Mouse (Mus musculus) cortical plate, adult 2 months (tissue): ENCODE results near the gene Neurl2.

Experiments used
- CTCF ChIP-seq: fragments of 200-500 bp; IDR thresholded peaks from 2 replicates; pipeline ENCODE4 v1.5.1; 2011; ENCODE audit warnings: mild to moderate bottlenecking, control low read depth, low read length; ENCODE audit not compliant: insufficient read depth; ENCODE audit errors: extremely low read depth
- POLR2A ChIP-seq: fragments of 200-500 bp; IDR thresholded peaks from 2 replicates; pipeline ENCODE4 v1.6.1; 2011; ENCODE audit warnings: mild to moderate bottlenecking, low read length, control low read depth; ENCODE audit not compliant: insufficient read depth; ENCODE audit errors: extremely low read depth

DNA sequence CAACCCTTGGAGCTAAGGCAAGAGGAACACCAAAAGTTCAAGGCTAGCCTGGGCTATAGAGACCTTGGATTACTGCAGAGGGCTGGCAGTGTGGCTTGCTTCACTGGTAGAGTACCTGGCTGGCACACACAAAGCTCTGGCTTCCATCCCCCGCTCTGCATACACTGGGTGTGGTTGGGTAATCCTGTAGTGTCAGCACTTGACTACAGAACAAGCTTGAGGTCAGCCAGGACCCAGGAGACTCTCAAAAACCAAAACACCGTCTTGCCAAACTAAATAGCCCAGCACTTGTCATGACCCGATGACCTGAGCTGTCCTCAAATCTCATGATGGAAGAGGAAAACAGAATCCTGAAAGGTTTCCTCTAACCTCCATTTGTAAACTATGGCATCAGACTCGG lies 42.8 kb downstream of the Neurl2 start:
- TF ChIP-seq CTCF (no peak), POLR2A (no peak)
